Mouse (Mus musculus) retina, embryonic 14.5 days (tissue): ENCODE results near the gene Itih3.

ENCODE experiments used
- DNase-seq: peaks from one replicate; pipeline ENCODE4 v3.0.0-alpha.2; 2015; ENCODE audit warnings: low spot score

The Itih3 gene

DNA sequence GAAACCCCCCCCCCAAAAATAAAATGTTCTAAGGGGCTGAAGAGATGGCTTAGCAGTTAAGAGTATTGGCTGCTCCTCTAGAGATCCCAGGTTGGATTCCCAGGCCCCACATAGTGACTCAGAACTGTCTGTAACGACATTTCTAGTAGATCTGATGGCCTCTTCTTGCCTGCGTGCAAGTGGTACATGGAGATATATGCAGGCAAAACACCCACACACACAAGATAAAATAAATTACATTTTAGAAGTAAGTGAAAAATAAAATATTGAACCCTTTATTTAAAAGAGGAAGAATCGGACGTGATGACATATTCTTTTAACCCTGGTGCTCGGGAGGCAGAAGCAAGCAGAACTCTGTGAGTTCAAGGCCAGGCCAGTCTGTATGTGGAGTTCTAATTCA lies 20.9 kb downstream of the Itih3 start:
- DNase-seq, result no peak

DNA sequence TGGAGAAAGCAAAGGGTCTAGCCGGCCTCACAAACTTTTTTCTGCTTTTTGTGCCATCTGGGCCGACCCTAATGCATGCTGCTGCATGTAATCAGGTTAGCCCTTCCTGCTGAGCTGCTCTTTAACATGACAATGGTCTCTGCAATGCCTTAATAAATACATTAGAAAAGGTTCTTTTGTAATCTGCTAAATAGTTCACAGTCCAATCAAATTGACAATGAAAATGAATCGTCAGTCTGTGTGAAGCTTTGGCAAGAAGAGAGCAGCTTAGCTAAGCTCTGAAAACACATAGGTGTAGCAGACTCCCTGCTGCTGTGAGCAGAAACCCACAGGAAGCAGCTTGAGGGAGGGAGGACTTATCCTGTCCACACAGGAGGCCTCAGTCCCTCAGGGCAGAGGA lies 23.6 kb downstream of the Itih3 start:
- DNase-seq, result no peak

DNA sequence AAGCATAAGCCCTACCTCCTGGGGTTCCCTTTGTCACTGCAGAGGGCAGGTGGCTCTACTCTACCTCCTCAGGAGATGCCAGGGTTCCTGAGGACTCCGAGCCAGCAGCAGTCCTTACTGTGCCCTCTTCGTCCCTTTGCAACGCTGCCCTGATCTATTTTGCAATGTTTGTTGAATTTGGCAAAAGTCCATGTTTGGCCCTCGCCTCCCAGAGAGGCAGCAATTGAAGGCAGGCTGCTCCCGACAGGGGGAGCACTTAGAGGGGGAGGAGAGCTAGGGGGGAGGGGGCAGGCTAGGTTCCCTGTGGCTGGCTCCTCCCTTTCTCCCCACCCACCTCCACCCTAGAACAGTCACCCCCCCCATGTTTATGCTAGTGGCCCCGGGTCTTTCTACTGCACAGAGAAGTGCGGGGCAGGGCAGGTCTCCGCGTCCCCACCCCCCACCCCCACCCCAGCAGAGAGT lies 35.3 kb downstream of the Itih3 start:
- DNase-seq, result no peak

- no peak for DNase-seq
Measured at GRCm38 (mm10) chr14:30886204-30886603, 37.4 kb downstream of the Itih3 start, which contains the start of gene Itih4. TSS of gene Itih4 (plus strand) at chr14:30886476.

DNA sequence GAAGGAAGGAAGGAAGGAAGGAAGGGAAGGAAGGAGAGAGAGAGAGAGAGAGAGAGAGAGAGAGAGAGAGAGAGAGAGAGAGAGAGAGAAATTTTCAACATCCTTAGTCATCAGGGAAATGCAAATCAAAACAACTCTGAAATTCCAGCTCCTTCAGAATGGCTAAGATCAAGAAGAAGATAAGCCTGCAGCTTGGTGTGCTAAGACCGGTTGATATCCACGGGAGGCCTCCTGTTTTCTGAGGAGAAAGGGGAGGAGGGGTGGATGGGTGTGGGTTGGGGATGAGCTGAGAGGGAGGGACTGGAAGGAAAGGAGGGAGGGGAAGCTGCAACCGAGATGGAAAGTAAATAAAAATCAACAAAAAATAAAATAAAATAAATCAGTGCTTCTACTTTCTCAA lies 38.3 kb downstream of the Itih3 start:
- no peak for DNase-seq

- DNase-seq, result no peak
Measured at GRCm38 (mm10) chr14:30881718-30882108, 41.8 kb downstream of the Itih3 start.

DNA sequence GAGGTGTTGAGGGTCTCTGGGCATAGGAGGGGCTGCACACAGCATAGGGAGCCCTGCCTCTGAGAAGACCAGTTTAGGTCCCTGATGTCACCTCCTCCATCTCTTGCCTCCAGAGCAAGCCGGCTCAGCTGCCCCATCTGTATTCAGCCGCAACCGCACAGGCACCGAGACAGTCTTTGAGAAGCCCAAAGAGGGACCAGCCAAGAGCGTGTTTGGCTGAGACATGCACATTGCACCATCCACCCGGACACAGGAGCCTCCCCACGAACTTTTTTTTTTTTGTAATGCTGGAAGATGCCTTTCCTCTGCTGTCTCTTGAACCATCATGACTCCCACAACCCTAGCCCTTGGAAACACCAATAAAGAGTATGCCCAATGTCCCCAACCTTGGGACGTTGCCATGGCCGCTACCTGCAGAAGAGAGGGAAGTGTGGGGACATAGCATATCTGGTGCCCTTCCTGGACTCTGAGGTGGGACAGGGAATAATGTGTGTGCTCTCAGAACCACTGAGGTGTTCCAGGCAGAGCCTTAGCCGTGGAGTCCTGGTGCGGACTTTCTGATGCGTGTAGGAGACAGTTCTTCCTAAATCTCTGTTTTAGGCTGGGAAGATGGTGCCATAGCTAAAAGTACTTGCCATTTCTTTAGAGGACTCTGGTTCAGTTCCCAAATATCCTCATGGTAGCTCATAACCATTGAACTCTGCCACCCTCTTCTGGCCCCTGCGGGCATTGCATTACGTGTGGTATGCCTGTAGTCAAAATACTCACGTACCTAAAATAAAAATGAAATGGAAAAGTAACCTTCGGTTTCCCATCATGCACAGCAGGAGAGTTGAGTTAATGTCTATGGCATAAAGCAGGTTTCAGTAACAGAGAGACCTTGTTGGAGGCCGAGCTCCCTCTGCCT lies 42.5 kb downstream of the Itih3 start:
- DNase-seq, result peak; percentile 52

- no peak for DNase-seq
Measured at GRCm38 (mm10) chr14:30880251-30880650, 43.3 kb downstream of the Itih3 start.

GRCm38 (mm10) chr14:30879794-30880193 lies 43.8 kb downstream of the Itih3 start:
- no peak for DNase-seq

DNA sequence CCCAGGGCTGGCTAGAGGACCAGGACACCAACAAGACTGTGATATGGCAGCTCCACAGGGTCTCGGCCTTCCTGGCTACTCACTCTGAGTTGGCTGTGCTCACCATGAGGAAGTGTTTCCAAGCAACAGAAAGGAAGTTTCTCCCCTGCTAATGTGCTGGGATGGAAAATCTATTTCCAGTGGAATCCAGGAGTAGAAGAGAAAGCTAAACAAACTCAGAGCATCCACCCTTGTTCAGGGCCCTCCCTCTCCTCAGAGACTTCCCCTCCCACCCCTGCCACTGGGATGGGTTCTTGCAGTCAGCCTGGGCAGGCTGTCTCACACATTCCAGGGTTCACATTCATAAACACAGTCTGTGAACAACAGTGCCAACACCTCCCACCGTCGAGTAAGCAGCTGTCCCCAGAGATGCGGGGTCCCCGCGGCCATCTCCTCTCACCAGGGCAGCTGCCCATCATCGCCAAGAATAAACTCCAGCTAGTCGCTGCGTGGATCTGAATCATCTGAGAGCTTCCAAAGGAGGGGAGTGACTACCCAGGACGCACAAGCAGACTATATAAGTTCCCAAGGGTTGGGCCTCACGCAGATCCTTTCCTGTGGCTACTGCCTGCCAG lies 44.5 kb downstream of the Itih3 start, which contains the start of gene Mustn1:
Gene Mustn1, plus strand, starts transcription at position 243 of the 614 bp plus-strand sequence.
- DNase-seq, result no peak

- DNase-seq, result no peak
Measured at GRCm38 (mm10) chr14:30877827-30878226, 45.7 kb downstream of the Itih3 start.

DNA sequence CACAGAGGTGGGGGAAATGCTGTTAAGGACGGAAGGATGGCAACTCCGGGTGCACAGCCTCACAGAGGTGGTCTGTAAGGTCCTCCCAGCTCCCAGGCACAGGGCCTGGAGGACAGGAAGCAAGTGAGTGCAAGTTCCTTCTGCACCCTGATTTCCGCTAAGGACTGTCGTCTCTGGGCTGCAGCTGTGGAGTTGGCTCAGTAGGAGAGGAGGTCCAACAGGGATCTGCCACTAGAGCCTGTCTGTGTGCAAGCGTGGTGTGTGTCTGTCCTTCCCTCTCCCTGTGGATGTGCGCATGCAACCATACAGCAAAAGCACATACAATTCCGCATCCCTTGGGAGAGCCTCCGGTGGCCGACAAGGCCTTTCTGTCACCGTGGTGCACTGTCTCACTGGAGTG lies 47.1 kb downstream of the Itih3 start:
- DNase-seq, result no peak

DNA sequence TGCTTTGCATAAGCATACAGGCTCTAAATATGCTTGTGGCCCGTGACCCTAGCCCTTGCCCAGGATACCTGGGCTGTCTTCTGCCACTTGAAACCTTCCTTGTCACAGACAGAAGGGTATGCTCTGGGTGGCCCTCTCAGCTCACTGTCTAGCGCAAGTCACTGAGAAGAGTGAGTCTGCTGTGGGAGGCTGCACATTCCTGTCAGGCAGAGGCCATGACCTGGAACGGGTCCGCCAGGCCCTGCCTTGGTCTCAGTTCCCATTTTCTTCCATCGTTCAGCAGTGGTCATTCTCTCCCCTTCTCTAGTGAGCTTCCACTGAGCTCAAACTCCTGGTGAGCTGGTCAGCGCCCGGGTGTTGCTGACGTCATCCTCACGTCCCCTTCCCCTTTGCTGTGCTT lies 47.6 kb downstream of the Itih3 start:
- no peak for DNase-seq

GRCm38 (mm10) chr14:30875130-30875865 lies 48.3 kb downstream of the Itih3 start:
- no peak for DNase-seq

GRCm38 (mm10) chr14:30874095-30874700 lies 49.4 kb downstream of the Itih3 start:
- no peak for DNase-seq

DNA sequence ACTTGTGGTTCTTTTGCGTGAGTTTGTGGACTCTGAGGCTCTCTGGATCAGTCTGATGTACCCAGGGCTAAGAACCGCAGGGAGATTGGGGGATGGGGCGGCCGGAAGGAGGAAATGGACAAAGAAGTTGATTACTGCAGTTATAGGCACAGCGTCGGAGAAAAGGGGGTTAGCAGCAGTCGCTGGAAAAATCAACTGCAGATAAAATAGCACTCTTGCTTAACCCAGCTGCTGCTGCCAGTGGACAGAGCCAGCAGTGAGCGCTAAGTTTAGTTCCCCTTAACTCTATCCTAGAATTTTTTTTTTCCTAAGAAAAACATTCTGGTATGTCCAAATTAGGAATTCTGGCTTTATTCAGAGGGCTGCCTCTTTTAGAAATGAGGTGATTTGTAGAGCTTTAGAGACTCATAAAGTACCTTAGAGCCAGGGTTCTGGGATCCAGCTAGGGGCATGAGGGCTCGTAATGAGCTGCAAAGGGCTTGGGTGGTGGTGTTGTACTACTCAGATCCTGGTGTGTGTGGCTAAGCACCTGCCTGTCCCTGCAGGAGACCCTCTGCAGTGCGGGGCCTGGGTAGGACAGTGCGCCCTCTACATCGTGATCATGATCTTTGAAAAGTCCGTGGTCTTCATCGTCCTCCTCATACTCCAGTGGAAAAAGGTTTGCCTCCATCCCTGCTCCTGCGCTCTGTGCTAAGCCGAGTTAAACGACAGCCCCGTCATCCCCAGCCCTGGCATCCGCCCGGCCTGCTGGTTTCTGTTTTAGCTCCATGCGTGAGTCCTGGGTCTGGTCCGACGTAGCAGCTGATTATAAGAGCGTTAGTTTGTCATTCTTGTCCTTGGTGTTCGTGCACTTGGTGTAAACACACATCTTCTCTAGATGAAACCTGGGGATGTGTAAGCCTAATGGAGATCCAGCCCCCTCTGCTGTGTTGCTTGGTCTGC lies 53.1 kb downstream of the Itih3 start:
- DNase-seq, result no peak

DNA sequence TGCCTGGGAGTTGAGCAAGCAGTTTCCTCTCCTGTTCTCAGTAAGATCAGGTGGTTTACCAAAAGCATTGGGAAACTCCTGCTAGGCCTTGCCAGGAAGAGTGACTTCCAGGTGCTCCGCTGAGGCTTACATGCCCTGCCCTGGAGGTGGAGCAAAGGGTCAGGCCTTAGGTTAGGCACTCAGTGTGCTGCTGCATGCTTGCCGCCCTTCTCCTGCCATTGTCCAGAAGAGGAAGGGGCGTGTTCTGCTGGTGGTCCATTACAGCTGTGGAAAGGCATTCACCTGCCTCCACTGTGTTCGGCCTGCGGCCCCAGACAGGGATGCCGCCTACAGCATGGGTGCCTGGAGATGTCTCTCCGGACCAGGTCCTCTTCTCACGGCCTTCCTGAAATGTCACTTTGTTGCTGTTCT lies 54.2 kb downstream of the Itih3 start:
- no peak for DNase-seq

DNA sequence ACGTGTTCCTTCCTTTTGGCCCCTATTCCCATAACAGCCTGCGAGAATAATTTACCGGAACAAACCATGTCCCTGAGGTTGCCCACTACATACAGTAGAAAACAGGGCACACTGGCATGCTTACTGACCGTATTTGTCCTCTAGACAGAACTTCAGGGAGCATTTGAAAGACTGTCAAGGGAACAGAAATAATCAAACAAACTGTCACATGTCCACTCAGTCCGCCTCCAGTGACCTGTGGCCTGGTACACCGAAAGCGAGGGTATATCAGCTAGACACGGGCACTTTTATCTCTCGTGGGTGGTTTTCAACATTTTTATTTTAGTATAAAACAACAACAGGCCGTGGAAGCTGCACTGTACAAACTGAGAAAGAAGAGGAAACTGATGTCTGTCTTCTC lies 54.7 kb downstream of the Itih3 start:
- DNase-seq, result no peak

DNA sequence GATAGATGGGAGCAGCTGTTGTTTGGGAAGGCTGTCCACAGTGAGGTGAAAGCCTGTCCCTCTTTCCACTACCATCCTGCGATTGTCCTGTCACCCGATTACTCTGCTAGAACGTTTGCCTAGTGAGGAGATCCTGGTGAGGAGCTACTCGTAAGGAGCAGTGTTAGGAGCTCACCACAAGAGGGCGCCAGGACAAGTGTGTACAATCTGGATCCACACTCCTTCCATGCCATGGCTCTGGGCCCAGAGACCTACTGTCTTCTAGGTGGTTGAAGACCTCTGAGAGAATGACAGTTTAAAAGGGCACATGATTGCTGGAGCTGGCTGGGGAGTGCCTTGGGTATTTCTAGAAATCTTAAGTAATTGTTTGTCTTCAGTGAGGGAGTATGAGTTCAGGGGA lies 56.5 kb downstream of the Itih3 start:
- peak; percentile 85 for DNase-seq

DNA sequence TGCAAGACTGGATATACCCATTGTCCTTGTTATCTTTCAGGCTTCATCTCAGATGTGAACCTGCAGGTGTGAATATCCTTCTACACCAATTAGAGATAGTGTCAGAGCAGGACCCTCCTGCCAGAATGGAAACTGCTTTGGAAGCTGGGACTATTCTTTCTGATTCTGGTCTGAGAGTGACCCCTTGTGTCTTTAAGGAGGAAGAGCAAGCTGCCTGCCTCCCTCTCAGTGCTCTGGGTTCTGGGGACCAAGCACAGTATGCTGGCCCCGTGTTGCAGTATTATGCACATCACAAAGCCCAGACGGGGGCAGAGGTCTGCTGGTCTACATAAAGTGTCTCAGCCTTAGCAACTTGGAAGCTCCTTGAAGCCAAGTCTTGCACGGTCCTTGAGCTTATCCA lies 58.2 kb downstream of the Itih3 start:
- peak; percentile 57 for DNase-seq

GRCm38 (mm10) chr14:30862368-30862767 lies 61.2 kb downstream of the Itih3 start:
- no peak for DNase-seq
